Mouse (Mus musculus): ENCODE measurements at regions not wholly inside any gene's neighbourhood (a gene's known extent, or its start where the extent isn't known, plus 50 kb on each side); places are given as distances from the start of the nearest gene placed in this dataset.

GRCm38 (mm10) chr5:44917173-44917815, 117.8 kb upstream of the Ldb2 start:
- H3K4me3 ChIP-seq = peak overlapping the region; percentile 41
- H3K27ac ChIP-seq = peak overlapping the region; percentile 59; the same call in 1 of the 2 replicates
- DNase-seq (ENCODE audit: low spot score in 2 of 2) = peak in 1 of 2 experiments; percentile 18
- no peak for TF ChIP-seq CTCF (conservative IDR thresholded peaks at IDR 0.05)

DNA sequence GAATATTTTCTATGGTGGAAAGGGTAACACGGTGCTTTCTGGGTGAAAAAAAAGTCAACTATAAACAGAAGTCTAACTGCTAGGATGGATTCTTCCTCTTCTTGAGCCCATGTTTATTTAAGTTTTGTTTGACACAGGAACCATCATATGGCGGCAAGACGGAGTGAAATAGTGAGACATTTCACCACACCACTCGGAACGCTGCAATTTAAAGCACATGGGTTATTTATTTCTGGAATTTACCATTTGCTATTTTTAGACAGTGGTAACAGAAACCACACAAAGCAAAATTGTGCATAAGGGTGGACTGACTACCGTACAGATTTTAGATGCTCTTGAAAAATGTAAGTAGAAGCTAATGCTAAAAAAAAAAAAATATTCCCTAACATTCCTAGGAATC, 103.1 kb upstream of the Ldb2 start:
- DNase-seq (ENCODE audit: low spot score in 2 of 2) = no peak
- TF ChIP-seq CTCF (conservative IDR thresholded peaks at IDR 0.05) = no peak
- Histone ChIP-seq H3K4me3 (no peak overlapping the region), H3K27ac (no peak overlapping the region)

DNA sequence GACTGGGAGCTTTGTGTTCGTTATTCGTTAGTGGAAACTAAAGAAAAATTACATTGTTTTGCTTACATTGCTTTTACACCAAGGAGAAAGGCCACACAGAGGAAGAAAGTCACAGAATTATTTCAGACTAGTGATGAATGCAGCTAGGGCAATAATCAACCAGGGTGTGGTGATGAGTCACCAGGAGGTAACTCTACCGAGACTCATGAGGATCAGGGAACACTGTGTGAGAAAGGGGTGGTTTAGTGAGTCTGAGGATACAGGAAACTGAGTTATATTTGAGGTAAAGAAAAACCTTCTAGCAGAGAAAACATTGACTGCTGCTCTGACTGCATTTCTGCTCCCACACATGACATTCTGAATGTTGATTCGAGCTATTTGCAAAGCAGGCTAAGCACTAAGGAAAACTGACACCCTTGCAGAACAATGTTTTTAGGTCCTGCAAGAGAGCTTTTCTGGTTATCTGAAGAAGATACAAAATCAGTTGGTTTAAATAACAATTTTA, 87.1 kb upstream of the Ldb2 start:
- DNase-seq (ENCODE audit: low spot score in 2 of 2) = no peak
- H3K4me3 ChIP-seq = no peak overlapping the region
- H3K27ac ChIP-seq = no peak overlapping the region
- TF ChIP-seq CTCF (conservative IDR thresholded peaks at IDR 0.05) = no peak

- TF ChIP-seq CTCF (conservative IDR thresholded peaks at IDR 0.05) = no peak
- peak; percentile 51 to 87 for DNase-seq (ENCODE audit: low spot score in 2 of 2)
- Histone ChIP-seq H3K4me3 (no peak overlapping the region), H3K27ac (peak overlapping the region; percentile 86)
Measured at GRCm38 (mm10) chr5:44876946-44877345, 77.5 kb upstream of the Ldb2 start.

GRCm38 (mm10) chr5:44872243-44872642, 72.8 kb upstream of the Ldb2 start:
- Histone ChIP-seq H3K4me3 (no peak overlapping the region), H3K27ac (peak overlapping the region; percentile 71)
- DNase-seq (ENCODE audit: low spot score in 2 of 2) = peak in 1 of 2 experiments; percentile 36
- no peak for TF ChIP-seq CTCF (conservative IDR thresholded peaks at IDR 0.05)

GRCm38 (mm10) chr5:44863887-44864286, 64.4 kb upstream of the Ldb2 start:
- Histone ChIP-seq H3K4me3 (no peak overlapping the region), H3K27ac (no peak overlapping the region)
- TF ChIP-seq CTCF (conservative IDR thresholded peaks at IDR 0.05) = no peak
- DNase-seq (ENCODE audit: low spot score in 2 of 2) = no peak

DNA sequence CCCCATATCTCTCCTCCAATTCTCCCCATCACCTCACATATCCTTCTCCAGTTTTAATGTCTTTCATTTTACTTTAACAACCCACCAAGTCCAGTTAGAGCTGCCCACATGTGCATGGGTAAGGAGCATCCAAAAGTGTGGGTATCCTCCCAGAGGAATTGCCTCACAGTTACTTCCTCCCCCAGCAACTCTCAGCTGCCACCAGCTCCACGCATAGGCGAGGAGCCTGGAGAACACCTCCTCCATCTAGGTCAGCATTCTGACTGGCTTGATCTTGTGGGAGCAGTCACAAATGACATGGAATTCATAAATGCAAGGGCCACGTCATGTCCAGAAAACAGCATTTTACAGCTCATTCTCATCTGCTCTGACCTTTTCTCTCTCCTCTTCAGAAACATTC, 63.9 kb upstream of the Ldb2 start:
- Histone ChIP-seq H3K27ac (no peak overlapping the region), H3K4me3 (no peak overlapping the region)
- no peak for TF ChIP-seq CTCF (conservative IDR thresholded peaks at IDR 0.05)
- DNase-seq (ENCODE audit: low spot score in 2 of 2) = no peak

GRCm38 (mm10) chr5:44854189-44854588, 54.7 kb upstream of the Ldb2 start:
- no peak for DNase-seq (ENCODE audit: low spot score in 2 of 2)
- TF ChIP-seq CTCF (conservative IDR thresholded peaks at IDR 0.05) = no peak
- no peak overlapping the region for H3K4me3 ChIP-seq
- H3K27ac ChIP-seq = no peak overlapping the region
